Mouse (Mus musculus): ENCODE data around the gene Tmem52. TPM values are rescaled to one million over a fixed set of nuclear protein-coding genes. Genes with fewer than 3 reads are reported as not detected.

Gene Tmem52
- polyA plus RNA-seq, 1 experiment from 2014 or later: not detected

- no peaks in the 10 kb centered on the region for H3K27me3 ChIP-seq (ENCODE audit: control insufficient read depth, insufficient read depth, low read length)
- no peak overlapping the region for H3K9ac ChIP-seq (ENCODE audit: low read length)
- WGBS: 59% methylated on average over 3 of the region's 3 CpGs
- H3K9me3 ChIP-seq (replicated peaks; ENCODE audit: control insufficient read depth, low read length): no peaks in the 10 kb centered on the region
- no peaks in the 10 kb centered on the region for H3K4me1 ChIP-seq (ENCODE audit: control insufficient read depth, insufficient read depth, low read length)
- H3K36me3 ChIP-seq (ENCODE audit: control insufficient read depth, insufficient read depth): no peaks in the 10 kb centered on the region
- no peak overlapping the region for H3K4me2 ChIP-seq (ENCODE audit: low read depth, low read length)
- no peak overlapping the region for H3K27ac ChIP-seq (ENCODE audit: low read length)
- ATAC-seq (replicated peaks; ENCODE audit: extremely low read depth, insufficient read depth, low FRiP score): no peak
- no peak overlapping the region for H3K4me3 ChIP-seq (ENCODE audit: low read length)
Measured at GRCm38 (mm10) chr4:155442808-155443207, 26.1 kb upstream of the Tmem52 start.

GRCm38 (mm10) chr4:155451597-155451996 lies 17.3 kb upstream of the Tmem52 start:
- no peak overlapping the region for H3K4me2 ChIP-seq (ENCODE audit: low read depth, low read length)
- 38% methylated on average over 10 of the region's 10 CpGs for WGBS
- H3K4me3 ChIP-seq (ENCODE audit: low read length): no peak overlapping the region
- H3K9me3 ChIP-seq (replicated peaks; ENCODE audit: control insufficient read depth, low read length): no peaks in the 10 kb centered on the region
- no peaks in the 10 kb centered on the region for H3K36me3 ChIP-seq (ENCODE audit: control insufficient read depth, insufficient read depth)
- no peak overlapping the region for H3K9ac ChIP-seq (ENCODE audit: low read length)
- no peaks in the 10 kb centered on the region for H3K4me1 ChIP-seq (ENCODE audit: control insufficient read depth, insufficient read depth, low read length)
- no peak overlapping the region for H3K27ac ChIP-seq (ENCODE audit: low read length)
- ATAC-seq (replicated peaks; ENCODE audit: extremely low read depth, insufficient read depth, low FRiP score): no peak
- no peaks in the 10 kb centered on the region for H3K27me3 ChIP-seq (ENCODE audit: control insufficient read depth, insufficient read depth, low read length)

GRCm38 (mm10) chr4:155458575-155458974 lies 10.3 kb upstream of the Tmem52 start:
- Histone ChIP-seq H3K9ac (ENCODE audit: low read length) (no peak overlapping the region), H3K4me1 (ENCODE audit: control insufficient read depth, insufficient read depth, low read length) (no peaks in the 10 kb centered on the region), H3K36me3 (ENCODE audit: control insufficient read depth, insufficient read depth) (no peaks in the 10 kb centered on the region), H3K4me3 (ENCODE audit: low read length) (no peak overlapping the region), H3K27me3 (ENCODE audit: control insufficient read depth, insufficient read depth, low read length) (no peaks in the 10 kb centered on the region), H3K27ac (ENCODE audit: low read length) (no peak overlapping the region), H3K9me3 (replicated peaks; ENCODE audit: control insufficient read depth, low read length) (no peaks in the 10 kb centered on the region), H3K4me2 (ENCODE audit: low read depth, low read length) (no peak overlapping the region)
- no peak for ATAC-seq (replicated peaks; ENCODE audit: extremely low read depth, insufficient read depth, low FRiP score)
- 75% methylated on average over 5 of the region's 5 CpGs for WGBS

GRCm38 (mm10) chr4:155463050-155463449 lies 5.9 kb upstream of the Tmem52 start:
- WGBS: 69% methylated on average over 13 of the region's 13 CpGs
- no peaks in the 10 kb centered on the region for H3K9me3 ChIP-seq (replicated peaks; ENCODE audit: control insufficient read depth, low read length)
- no peaks in the 10 kb centered on the region for H3K4me1 ChIP-seq (ENCODE audit: control insufficient read depth, insufficient read depth, low read length)
- no peaks in the 10 kb centered on the region for H3K36me3 ChIP-seq (ENCODE audit: control insufficient read depth, insufficient read depth)
- no peak overlapping the region for H3K27ac ChIP-seq (ENCODE audit: low read length)
- H3K27me3 ChIP-seq (ENCODE audit: control insufficient read depth, insufficient read depth, low read length): no peaks in the 10 kb centered on the region
- no peak overlapping the region for H3K4me3 ChIP-seq (ENCODE audit: low read length)
- ATAC-seq (replicated peaks; ENCODE audit: extremely low read depth, insufficient read depth, low FRiP score): no peak
- no peak overlapping the region for H3K9ac ChIP-seq (ENCODE audit: low read length)
- no peak overlapping the region for H3K4me2 ChIP-seq (ENCODE audit: low read depth, low read length)

GRCm38 (mm10) chr4:155463611-155464010 lies 5.3 kb upstream of the Tmem52 start:
- Histone ChIP-seq H3K9ac (ENCODE audit: low read length) (no peak overlapping the region), H3K4me3 (ENCODE audit: low read length) (no peak overlapping the region), H3K27me3 (ENCODE audit: control insufficient read depth, insufficient read depth, low read length) (no peaks in the 10 kb centered on the region), H3K9me3 (replicated peaks; ENCODE audit: control insufficient read depth, low read length) (no peaks in the 10 kb centered on the region), H3K27ac (ENCODE audit: low read length) (no peak overlapping the region), H3K36me3 (ENCODE audit: control insufficient read depth, insufficient read depth) (no peaks in the 10 kb centered on the region), H3K4me2 (ENCODE audit: low read depth, low read length) (no peak overlapping the region), H3K4me1 (ENCODE audit: control insufficient read depth, insufficient read depth, low read length) (no peaks in the 10 kb centered on the region)
- 67% methylated on average over 6 of the region's 6 CpGs for WGBS
- ATAC-seq (replicated peaks; ENCODE audit: extremely low read depth, insufficient read depth, low FRiP score): no peak

- 76% methylated on average over 4 of the region's 4 CpGs for WGBS
- H3K9ac ChIP-seq (ENCODE audit: low read length): no peak overlapping the region
- H3K9me3 ChIP-seq (replicated peaks; ENCODE audit: control insufficient read depth, low read length): no peaks in the 10 kb centered on the region
- H3K4me3 ChIP-seq (ENCODE audit: low read length): no peak overlapping the region
- no peaks in the 10 kb centered on the region for H3K4me1 ChIP-seq (ENCODE audit: control insufficient read depth, insufficient read depth, low read length)
- no peaks in the 10 kb centered on the region for H3K27me3 ChIP-seq (ENCODE audit: control insufficient read depth, insufficient read depth, low read length)
- H3K4me2 ChIP-seq (ENCODE audit: low read depth, low read length): no peak overlapping the region
- no peaks in the 10 kb centered on the region for H3K36me3 ChIP-seq (ENCODE audit: control insufficient read depth, insufficient read depth)
- ATAC-seq (replicated peaks; ENCODE audit: extremely low read depth, insufficient read depth, low FRiP score): no peak
- H3K27ac ChIP-seq (ENCODE audit: low read length): no peak overlapping the region
Measured at GRCm38 (mm10) chr4:155464061-155464460, 4.9 kb upstream of the Tmem52 start.

GRCm38 (mm10) chr4:155465607-155466006 lies 3.3 kb upstream of the Tmem52 start:
- Histone ChIP-seq H3K9ac (ENCODE audit: low read length) (no peak overlapping the region), H3K4me2 (ENCODE audit: low read depth, low read length) (no peak overlapping the region), H3K27me3 (ENCODE audit: control insufficient read depth, insufficient read depth, low read length) (no peaks in the 10 kb centered on the region; the same call in 1 of the 2 replicates), H3K36me3 (ENCODE audit: control insufficient read depth, insufficient read depth) (no peaks in the 10 kb centered on the region), H3K9me3 (replicated peaks; ENCODE audit: control insufficient read depth, low read length) (no peaks in the 10 kb centered on the region), H3K27ac (ENCODE audit: low read length) (no peak overlapping the region), H3K4me1 (ENCODE audit: control insufficient read depth, insufficient read depth, low read length) (no peaks in the 10 kb centered on the region), H3K4me3 (ENCODE audit: low read length) (no peak overlapping the region)
- ATAC-seq (replicated peaks; ENCODE audit: extremely low read depth, insufficient read depth, low FRiP score): no peak
- WGBS: 59% methylated on average over 6 of the region's 6 CpGs

GRCm38 (mm10) chr4:155466080-155466479 lies 2.8 kb upstream of the Tmem52 start:
- Histone ChIP-seq H3K36me3 (ENCODE audit: control insufficient read depth, insufficient read depth) (no peaks in the 10 kb centered on the region), H3K9me3 (replicated peaks; ENCODE audit: control insufficient read depth, low read length) (no peaks in the 10 kb centered on the region), H3K9ac (ENCODE audit: low read length) (no peak overlapping the region), H3K27ac (ENCODE audit: low read length) (no peak overlapping the region), H3K4me3 (ENCODE audit: low read length) (no peak overlapping the region), H3K4me1 (ENCODE audit: control insufficient read depth, insufficient read depth, low read length) (no peaks in the 10 kb centered on the region), H3K4me2 (ENCODE audit: low read depth, low read length) (no peak overlapping the region), H3K27me3 (ENCODE audit: control insufficient read depth, insufficient read depth, low read length) (no peaks in the 10 kb centered on the region; the same call in 1 of the 2 replicates)
- no peak for ATAC-seq (replicated peaks; ENCODE audit: extremely low read depth, insufficient read depth, low FRiP score)
- 88% methylated on average over 5 of the region's 5 CpGs for WGBS

GRCm38 (mm10) chr4:155467237-155468010 lies 1.5 kb upstream of the Tmem52 start:
- 74% methylated on average over 13 of the region's 13 CpGs for WGBS
- no peaks in the 10 kb centered on the region; the same call in 1 of the 2 replicates for H3K27me3 ChIP-seq (ENCODE audit: control insufficient read depth, insufficient read depth, low read length)
- ATAC-seq (replicated peaks; ENCODE audit: extremely low read depth, insufficient read depth, low FRiP score): no peak

More at GRCm38 (mm10) chr4:155467237-155468010, 1.5 kb upstream of the Tmem52 start:
- no peaks in the 10 kb centered on the region for H3K36me3 ChIP-seq (ENCODE audit: control insufficient read depth, insufficient read depth)
- no peaks in the 10 kb centered on the region for H3K9me3 ChIP-seq (replicated peaks; ENCODE audit: control insufficient read depth, low read length)
- no peaks in the 10 kb centered on the region for H3K4me1 ChIP-seq (ENCODE audit: control insufficient read depth, insufficient read depth, low read length)
- no peak overlapping the region for H3K4me2 ChIP-seq (ENCODE audit: low read depth, low read length)
- no peak overlapping the region for H3K9ac ChIP-seq (ENCODE audit: low read length)
- no peak overlapping the region for H3K27ac ChIP-seq (ENCODE audit: low read length)
- H3K4me3 ChIP-seq (ENCODE audit: low read length): no peak overlapping the region

Data from heart, embryonic 16.5 days (tissue).